Mouse (Mus musculus) heart, postnatal 0 days (tissue): ENCODE results near the gene Ugt1a6b. TPM values are rescaled to one million over a fixed set of nuclear protein-coding genes. Genes with fewer than 3 reads are reported as not detected.
"Not testable (repeated sequence)": the region's sequence is repeated elsewhere in the genome, so short reads cannot be mapped to it uniquely, and the experiment has no call there.

Experiments used
- ATAC-seq: fragments of 200-750 bp; cut with Nextera tagmentation; 2 replicates; pipeline ENCODE4 v1.8.0; 2017; ENCODE audit warnings: low read depth, moderate number of reproducible peaks, moderate library complexity; ENCODE audit not compliant: insufficient read depth
- DNase-seq: peaks from one replicate; pipeline ENCODE4 v3.0.0-alpha.2; 2016; ENCODE audit warnings: low spot score
- H3K27ac ChIP-seq: fragments of 300-500 bp; sonication (generic); 2 replicates; pipeline ENCODE4 v1.5.1; 2014; ENCODE audit warnings: low read depth, mild to moderate bottlenecking
- H3K27me3 ChIP-seq: fragments of 300-500 bp; sonication (generic); 2 replicates; pipeline ENCODE4 v1.6.1; 2014; ENCODE audit warnings: low read length, mixed read lengths; ENCODE audit not compliant: control insufficient read depth, insufficient read depth
- H3K36me3 ChIP-seq: fragments of 300-500 bp; sonication (generic); replicated peaks from 2 replicates; pipeline ENCODE4 v1.6.1; 2014; ENCODE audit warnings: low read length, mixed read lengths; ENCODE audit not compliant: control insufficient read depth, insufficient read depth
- H3K4me1 ChIP-seq: fragments of 300-500 bp; sonication (generic); 2 replicates; pipeline ENCODE4 v1.6.1; 2014; ENCODE audit warnings: antibody characterized with exemption; ENCODE audit not compliant: control insufficient read depth, insufficient read depth
- H3K4me2 ChIP-seq: fragments of 300-500 bp; sonication (generic); 2 replicates; pipeline ENCODE4 v1.6.1; 2014; ENCODE audit warnings: low read depth, mild to moderate bottlenecking, low read length, moderate library complexity
- H3K4me3 ChIP-seq: fragments of 300-500 bp; sonication (generic); 2 replicates; pipeline ENCODE4 v1.5.1; 2014; ENCODE audit warnings: low read depth, low read length
- H3K9ac ChIP-seq: fragments of 300-500 bp; sonication (generic); replicated peaks from 2 replicates; pipeline ENCODE4 v1.6.1; 2014; ENCODE audit warnings: low read depth, low read length, mixed read lengths
- H3K9me3 ChIP-seq: fragments of 300-500 bp; sonication (generic); replicated peaks from 2 replicates; pipeline ENCODE4 v1.6.1; 2016; ENCODE audit warnings: low read length; ENCODE audit not compliant: control insufficient read depth
- CTCF ChIP-seq: IDR thresholded peaks from 2 replicates; pipeline ENCODE4 v1.5.1; 2016; ENCODE audit warnings: antibody characterized with exemption, control low read depth, low read depth
- EP300 ChIP-seq: IDR thresholded peaks from 2 replicates; pipeline ENCODE4 v1.6.1; 2016; ENCODE audit warnings: antibody characterized with exemption, low read depth
- WGBS: fragments of 180-500 bp; shearing (Covaris S2); extraction: QIAGEN DNeasy Blood & Tissue Kit; methylation state at CpG from one replicate; pipeline ENCODE4 v1.1.7; 2014; 5-methylcytosine and 5-hydroxymethylcytosine counted together
- polyA plus RNA-seq: library from polyadenylated mRNA; unstranded; fragments of >200 nt; fragmentation: Nextera tagmentation; extraction: Ambion mirVana; gene quantifications from 2 replicates; pipeline ENCODE4 v1.2.1, GENCODE M21; 2015
- total RNA-seq: library from RNA; depleted of rRNA; stranded (reverse); fragments of >200 nt; gene quantifications from 2 replicates; pipeline ENCODE4 v1.2.3, GENCODE M21; 2014; ENCODE audit warnings: low replicate concordance

Ugt1a6b gene
- total and polyA plus RNA-seq, 2 experiments from 2014 or later = 0.19 TPM; not detected in 1

DNA sequence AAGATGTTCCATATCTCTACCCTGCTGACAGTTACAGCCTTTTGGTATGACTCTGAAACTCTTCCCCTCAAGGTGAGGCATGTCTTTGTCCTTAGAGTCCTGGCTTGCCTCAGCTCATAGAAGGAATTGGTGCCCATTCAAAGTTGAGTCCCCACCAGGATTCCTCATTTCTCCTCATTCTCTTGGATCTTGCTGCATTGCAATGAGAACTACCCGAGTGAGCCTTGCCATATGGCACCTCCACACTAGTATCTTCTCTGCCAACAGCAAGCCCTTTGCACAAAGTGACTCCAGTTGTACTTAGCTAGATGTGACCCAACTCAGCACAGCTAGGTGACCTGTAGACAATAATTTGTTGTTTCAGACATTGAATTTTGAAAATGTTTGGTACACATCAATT is 120.5 kb downstream of the Ugt1a6b start:
- DNase-seq = no peak
- Histone ChIP-seq H3K36me3 (no peaks in the 10 kb centered on the region), H3K27me3 (no peaks in the 10 kb centered on the region), H3K4me3 (no peak overlapping the region), H3K9me3 (peaks cover 33% of the 10 kb centered on the region), H3K4me1 (no peaks in the 10 kb centered on the region), H3K4me2 (no peak overlapping the region), H3K9ac (no peak overlapping the region), H3K27ac (no peak overlapping the region)
- TF ChIP-seq EP300 (no peak), CTCF (no peak)
- ATAC-seq = no peak
- WGBS = 32% methylated on average over 1 of the region's 1 CpGs

DNA sequence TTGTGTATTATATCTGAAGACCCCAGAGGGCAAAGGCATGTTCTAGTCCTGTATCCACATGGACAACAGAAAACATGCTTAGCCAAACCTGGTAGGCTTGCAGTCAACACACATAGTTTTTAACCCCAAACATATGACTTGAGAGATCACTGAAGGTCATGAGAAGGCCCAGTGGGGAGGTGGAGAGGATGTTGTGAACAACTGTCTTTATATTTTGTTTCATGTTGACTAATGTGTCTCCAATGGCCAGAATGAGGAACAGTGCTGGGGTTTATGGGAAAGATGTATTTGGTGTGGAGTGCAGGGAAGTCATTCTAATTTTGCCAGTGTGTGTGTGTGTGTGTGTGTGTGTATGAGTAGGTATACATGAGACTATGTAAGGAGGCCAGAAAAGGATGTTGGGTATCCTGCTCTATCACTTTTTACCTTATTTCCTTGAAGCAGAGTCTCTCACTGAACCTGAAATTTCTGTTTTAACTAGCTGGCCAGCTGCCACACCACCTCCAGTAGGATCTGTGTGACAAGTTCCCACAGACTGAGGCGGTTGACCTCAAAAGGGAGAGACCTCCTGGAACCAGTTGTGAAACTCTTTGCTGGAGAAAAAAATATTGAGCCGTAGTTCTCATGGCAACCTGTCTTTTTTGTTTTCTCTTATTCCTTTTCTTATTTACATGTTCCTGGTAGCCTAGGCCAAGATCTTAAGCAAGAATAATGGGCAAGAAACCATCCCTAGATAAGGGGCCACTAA is 121.2 kb downstream of the Ugt1a6b start:
- TF ChIP-seq CTCF = no peak
- no peak for TF ChIP-seq EP300
- Histone ChIP-seq H3K4me2 (no peak overlapping the region), H3K36me3 (no peaks in the 10 kb centered on the region), H3K27me3 (no peaks in the 10 kb centered on the region), H3K27ac (no peak overlapping the region), H3K9ac (no peak overlapping the region), H3K4me1 (no peaks in the 10 kb centered on the region), H3K4me3 (no peak overlapping the region), H3K9me3 (peaks cover 38% of the 10 kb centered on the region)
- WGBS = 56% methylated on average over 2 of the region's 2 CpGs
- no peak for ATAC-seq
- no peak for DNase-seq

DNA sequence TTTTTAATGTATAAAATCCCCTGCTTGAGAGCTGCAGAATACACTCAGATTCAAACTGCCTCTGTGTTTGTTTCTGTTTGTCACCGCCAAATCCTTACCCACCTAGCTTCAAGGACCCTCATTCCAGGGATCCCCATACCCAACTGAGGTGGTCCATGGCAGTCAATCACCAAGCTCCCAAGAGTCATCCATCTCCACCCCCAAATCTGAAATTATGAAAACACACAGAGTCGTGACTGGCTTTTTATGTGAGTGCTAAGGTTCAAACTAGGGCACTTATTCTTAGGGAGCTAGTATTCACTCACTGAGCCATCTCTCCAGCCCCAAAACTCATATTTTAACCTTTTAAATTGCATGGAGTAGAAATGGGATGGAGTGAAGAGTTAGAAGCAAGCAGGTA is 122.2 kb downstream of the Ugt1a6b start:
- not testable (repeated sequence) for H3K27ac ChIP-seq, ATAC-seq, H3K27me3 ChIP-seq, H3K4me1 ChIP-seq, DNase-seq, H3K4me2 ChIP-seq, H3K4me3 ChIP-seq, H3K9ac ChIP-seq, H3K36me3 ChIP-seq
- 24% methylated on average over 2 of the region's 2 CpGs for WGBS
- H3K9me3 ChIP-seq = peaks cover 49% of the 10 kb centered on the region

DNA sequence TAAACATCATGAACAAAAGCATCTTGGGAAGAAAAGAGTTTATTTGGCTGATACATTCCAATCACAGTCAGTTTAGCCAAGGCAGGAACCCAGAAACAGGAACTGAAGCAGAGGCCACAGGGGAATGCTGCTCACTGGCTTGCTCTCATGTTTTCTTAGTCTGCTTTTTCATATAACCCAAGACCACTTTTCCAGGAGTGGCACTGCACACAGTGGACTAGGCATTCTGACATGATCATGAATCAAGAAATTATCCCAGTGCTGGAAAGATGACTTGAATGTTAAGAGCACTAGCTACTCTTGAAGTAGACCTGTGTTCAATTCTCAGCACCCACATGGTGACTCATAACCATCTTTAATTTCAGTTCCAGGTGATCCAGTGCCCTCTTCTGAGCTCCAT is 122.7 kb downstream of the Ugt1a6b start:
- H3K27ac ChIP-seq = no peak overlapping the region
- no peaks in the 10 kb centered on the region for H3K36me3 ChIP-seq
- no peaks in the 10 kb centered on the region for H3K4me1 ChIP-seq
- DNase-seq = no peak
- H3K4me2 ChIP-seq = no peak overlapping the region
- peaks cover 53% of the 10 kb centered on the region for H3K9me3 ChIP-seq
- no peak for ATAC-seq
- no peak overlapping the region for H3K4me3 ChIP-seq
- TF ChIP-seq EP300 = no peak
- TF ChIP-seq CTCF = no peak
- no peak overlapping the region for H3K9ac ChIP-seq
- H3K27me3 ChIP-seq = no peaks in the 10 kb centered on the region

DNA sequence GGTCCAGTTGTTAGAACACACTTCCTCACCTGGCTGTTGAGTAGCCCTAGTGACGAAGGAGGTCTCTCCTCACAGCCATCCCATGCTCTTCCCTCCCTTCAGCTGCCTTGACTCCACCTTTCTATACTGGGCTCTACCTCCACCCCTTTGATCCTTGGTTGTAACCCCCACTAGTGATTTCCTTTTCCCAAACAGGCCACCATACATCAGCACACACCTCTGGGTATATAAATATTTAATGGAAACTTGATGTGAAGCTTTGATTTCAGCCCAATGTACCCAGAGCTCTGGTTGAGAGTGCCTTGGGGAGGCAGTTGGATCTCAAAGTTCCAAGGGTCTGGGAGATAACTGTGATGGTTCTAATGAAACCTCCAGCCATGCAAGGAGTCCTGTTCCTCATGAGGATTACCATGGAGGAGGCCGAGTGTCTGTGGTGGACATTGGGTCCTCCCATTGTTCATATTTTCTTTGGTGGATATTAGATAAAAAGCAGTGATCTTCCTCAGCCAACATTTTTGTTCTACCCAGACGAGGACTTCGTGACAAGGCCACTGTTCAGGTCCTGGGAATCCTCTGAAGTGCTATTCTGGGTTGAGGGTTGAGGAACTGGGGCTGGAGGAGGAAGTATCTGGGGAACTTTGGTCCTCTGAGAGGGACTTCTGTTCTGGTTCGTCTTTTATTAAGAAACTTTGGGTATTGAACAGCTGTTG is 123.8 kb downstream of the Ugt1a6b start, which contains the start of gene Mroh2a:
Gene Mroh2a (plus strand): TSS at position 317 of the 710 bp plus-strand sequence.
- no peak within 1 kb of the TSS for H3K27ac ChIP-seq
- WGBS = 42% methylated on average over 5 of the region's 5 CpGs
- no peaks in the 10 kb centered on the region for H3K27me3 ChIP-seq
- no peak within 1 kb of the TSS for H3K4me2 ChIP-seq
- ATAC-seq (no peak), DNase-seq (no peak)
- TF ChIP-seq CTCF (no peak), EP300 (no peak)
- H3K9ac ChIP-seq = no peak within 1 kb of the TSS
- no peaks in the 10 kb centered on the region for H3K36me3 ChIP-seq
- no peaks in the 10 kb centered on the region for H3K4me1 ChIP-seq
- H3K4me3 ChIP-seq = no peak within 1 kb of the TSS
- H3K9me3 ChIP-seq = peaks cover 64% of the 10 kb centered on the region

DNA sequence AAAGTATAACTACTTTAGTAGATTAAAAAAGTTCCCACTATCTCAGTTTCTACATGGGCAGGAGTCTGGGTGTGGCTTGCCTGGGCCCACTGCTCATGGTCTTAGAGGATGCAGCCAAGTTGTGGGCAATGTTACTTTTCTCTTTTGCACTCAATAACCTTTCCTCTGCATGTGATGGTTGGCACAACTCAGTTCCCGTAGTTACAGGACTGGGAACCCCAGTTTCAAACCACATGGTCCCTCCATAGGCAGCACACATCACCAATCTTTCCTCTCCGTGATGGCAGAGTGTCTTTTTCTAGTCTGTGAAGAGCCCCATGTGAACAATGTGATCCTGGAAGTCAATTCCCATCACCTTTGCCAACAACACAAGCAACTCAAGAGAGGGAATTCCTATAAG is 124.4 kb downstream of the Ugt1a6b start:
- Histone ChIP-seq H3K27ac (no peak overlapping the region), H3K4me2 (no peak overlapping the region), H3K4me1 (no peaks in the 10 kb centered on the region), H3K4me3 (no peak overlapping the region), H3K9me3 (peaks cover 71% of the 10 kb centered on the region), H3K9ac (no peak overlapping the region), H3K36me3 (no peaks in the 10 kb centered on the region), H3K27me3 (no peaks in the 10 kb centered on the region)
- WGBS = 46% methylated on average over 2 of the region's 2 CpGs
- TF ChIP-seq EP300 (no peak), CTCF (no peak)
- ATAC-seq (no peak), DNase-seq (no peak)
